19 mouse cellular contexts compared by ENCODE assay signal in genomic region chr3:142957768-142958167, GRCm38 (mm10).
A peak's percentile ranks its signal among the peaks of the same experiment; 100 is the strongest.
DNase-seq lines count a peak whose midpoint lies in the region; ATAC-seq and TF ChIP-seq lines count a peak whose summit lies in the region.
"Had no signal": no experiment of that assay in that cellular context is flagged by ENCODE, and none has a peak within 500 bp of the region (broad histone marks: within the 10 kb centered on the region; RNA-seq: fewer than 3 reads in every experiment).

No protein-coding gene starts in this region.

- no peak overlapping the region for H3K4me2 ChIP-seq in heart, embryonic 14.5 days (ENCODE audit: low read length)
- H3K4me2 ChIP-seq: embryonic facial prominence, embryonic 15.5 days; limb, embryonic 13.5 days; liver, embryonic 12.5 days; neural tube, embryonic 13.5 days had no signal

- no peak overlapping the region for H3K4me3 ChIP-seq in heart, embryonic 14.5 days (ENCODE audit: control insufficient read depth in 1 of 2, insufficient read depth in 1 of 2, low read depth in 1 of 2, low read length in 2 of 2)
- no peak overlapping the region for H3K4me3 ChIP-seq in left cerebral cortex, adult 2 months
- H3K4me3 ChIP-seq: embryonic facial prominence, embryonic 15.5 days; limb, embryonic 13.5 days; liver, embryonic 12.5 days; neural tube, embryonic 13.5 days had no signal

- WGBS in heart, embryonic 14.5 days: 42% methylated on average over 8 of the region's 8 CpGs

- H3K36me3 ChIP-seq in heart, embryonic 14.5 days (ENCODE audit: control insufficient read depth, insufficient read depth, low read length): no peaks in the 10 kb centered on the region
- H3K36me3 ChIP-seq: embryonic facial prominence, embryonic 15.5 days; limb, embryonic 13.5 days; liver, embryonic 12.5 days; neural tube, embryonic 13.5 days had no signal

- H3K9ac ChIP-seq in heart, embryonic 14.5 days (ENCODE audit: low read length): no peak overlapping the region
- H3K9ac ChIP-seq: embryonic facial prominence, embryonic 15.5 days; limb, embryonic 13.5 days; liver, embryonic 12.5 days; neural tube, embryonic 13.5 days had no signal

- DNase-seq in heart, adult 9 months (ENCODE audit: low spot score in 2 of 2): no peak
- peak; percentile 18 for DNase-seq in 3134 (ENCODE audit: extremely low read depth, insufficient read length, low spot score)
- DNase-seq in Muller cell, postnatal 12 days (ENCODE audit: inconsistent ontology term): peak; percentile 29
- DNase-seq in adrenal gland, postnatal 25 days: peak; percentile 11
- DNase-seq in gastrocnemius, adult 18-20 months (ENCODE audit: low spot score): no peak
- DNase-seq in left cerebral cortex, adult 2 months (ENCODE audit: extremely low spot score in 1 of 2, low spot score in 2 of 2): no peak
- DNase-seq: cerebellum, adult 9-11 months; kidney, postnatal 4 days; lung, adult 2 months; lung, postnatal 4 days; midbrain, embryonic 14.5 days; thymus, adult 2 months had no signal

- no peak for TF ChIP-seq CTCF in left cerebral cortex, adult 2 months (IDR thresholded peaks at IDR 0.05)

- H3K27me3 ChIP-seq in heart, embryonic 14.5 days (ENCODE audit: control insufficient read depth, insufficient read depth, low read length): no peaks in the 10 kb centered on the region
- H3K27me3 ChIP-seq: embryonic facial prominence, embryonic 15.5 days; limb, embryonic 13.5 days; liver, embryonic 12.5 days; neural tube, embryonic 13.5 days had no signal

- intact Hi-C loops in left cerebral cortex, adult 2 months (cut with DNase I): no loop called here

- H3K4me1 ChIP-seq in heart, embryonic 14.5 days (ENCODE audit: control insufficient read depth in 2 of 2, insufficient read depth in 2 of 2, low read length in 2 of 2): peaks cover 0 to 4% of the 10 kb centered on the region in 2 experiments; a peak in 2 of 4 replicates
- H3K4me1 ChIP-seq: embryonic facial prominence, embryonic 15.5 days; limb, embryonic 13.5 days; neural tube, embryonic 13.5 days had no signal

- no peaks in the 10 kb centered on the region for H3K9me3 ChIP-seq in heart, embryonic 14.5 days (ENCODE audit: control insufficient read depth, low read length)
- H3K9me3 ChIP-seq: embryonic facial prominence, embryonic 15.5 days; limb, embryonic 13.5 days; liver, embryonic 12.5 days; neural tube, embryonic 13.5 days had no signal

- no peak for ATAC-seq in heart, embryonic 14.5 days (ENCODE audit: insufficient number of reproducible peaks, insufficient read depth, low FRiP score, low read depth)
- ATAC-seq: forebrain, embryonic 14.5 days; intestine, postnatal 0 days; liver, embryonic 12.5 days had no signal

- H3K27ac ChIP-seq in heart, embryonic 14.5 days (replicated peaks in 1 of 2; ENCODE audit: control insufficient read depth in 1 of 2, insufficient read depth in 1 of 2, low read depth in 2 of 2, low read length in 2 of 2): peak overlapping the region; percentile 6 to 60; a peak in 2 of 4 replicates
- H3K27ac ChIP-seq in left cerebral cortex, adult 2 months: no peak overlapping the region
- H3K27ac ChIP-seq: embryonic facial prominence, embryonic 15.5 days; limb, embryonic 13.5 days; liver, embryonic 12.5 days; neural tube, embryonic 13.5 days had no signal

Comparison
In these comparisons a context has a peak if more than half of its experiments do, and no peak if none do; other contexts are left out.
1. DNase-seq: peak in 3134 (single experiment), Muller cell, postnatal 12 days (single experiment) and adrenal gland, postnatal 25 days (single experiment); none in heart, adult 9 months (0 of 2), gastrocnemius, adult 18-20 months (single experiment) and left cerebral cortex, adult 2 months (0 of 2).